Mouse (Mus musculus) hindbrain, embryonic 11.5 days (tissue): ENCODE data around the gene Ttl. TPM values are rescaled to one million over a fixed set of nuclear protein-coding genes. Genes with fewer than 3 reads are reported as not detected.
A peak's percentile ranks its signal among the peaks of the same experiment; 100 is the strongest.

Source experiments
- ATAC-seq: fragments of 200-750 bp; cut with Nextera tagmentation; 2 replicates; pipeline ENCODE4 v1.8.0; 2017; ENCODE audit warnings: mild to moderate bottlenecking, moderate TSS enrichment, moderate library complexity; ENCODE audit not compliant: low FRiP score
- DNase-seq: peaks from one replicate; pipeline ENCODE4 v3.0.0-alpha.2; 2015; ENCODE audit warnings: low spot score
- H3K27ac ChIP-seq: fragments of 300-500 bp; sonication (generic); 2 replicates; pipeline ENCODE4 v1.5.1; 2014; ENCODE audit warnings: mild to moderate bottlenecking, low read depth, low read length
- H3K27me3 ChIP-seq: fragments of 300-500 bp; sonication (generic); 2 replicates; pipeline ENCODE4 v1.6.1; 2014; ENCODE audit warnings: mild to moderate bottlenecking, low read length, moderate library complexity, mixed read lengths; ENCODE audit not compliant: control insufficient read depth, insufficient read depth
- H3K36me3 ChIP-seq: fragments of 300-500 bp; sonication (generic); 2 replicates; pipeline ENCODE4 v1.6.1; 2014; ENCODE audit warnings: mild to moderate bottlenecking, low read length, moderate library complexity, mixed read lengths; ENCODE audit not compliant: control insufficient read depth, insufficient read depth
- H3K4me1 ChIP-seq: fragments of 300-500 bp; sonication (generic); replicated peaks from 2 replicates; pipeline ENCODE4 v1.6.1; 2014; ENCODE audit warnings: low read length, mixed read lengths; ENCODE audit not compliant: control insufficient read depth, insufficient read depth
- H3K4me2 ChIP-seq: fragments of 300-500 bp; sonication (generic); replicated peaks from 2 replicates; pipeline ENCODE4 v1.6.1; 2014; ENCODE audit warnings: mild to moderate bottlenecking, low read depth, low read length
- H3K4me3 ChIP-seq: fragments of 300-500 bp; sonication (generic); 2 replicates; pipeline ENCODE4 v1.5.1; 2014; ENCODE audit warnings: low read depth, low read length
- H3K9ac ChIP-seq: fragments of 300-500 bp; sonication (generic); 2 replicates; pipeline ENCODE4 v1.6.1; 2014; ENCODE audit warnings: low read depth, low read length
- H3K9me3 ChIP-seq: fragments of 300-500 bp; sonication (generic); 2 replicates; pipeline ENCODE4 v1.6.1; 2016; ENCODE audit warnings: low read length; ENCODE audit not compliant: control insufficient read depth
- WGBS: fragments of 180-500 bp; shearing (Covaris S2); extraction: QIAGEN DNeasy Blood & Tissue Kit; methylation state at CpG from one replicate; pipeline ENCODE4 v1.1.7; 2014; 5-methylcytosine and 5-hydroxymethylcytosine counted together
- polyA plus RNA-seq: library from polyadenylated mRNA; unstranded; fragments of >200 nt; fragmentation: Nextera tagmentation; extraction: Ambion mirVana; gene quantifications from 2 replicates; pipeline ENCODE4 v1.2.1, GENCODE M21; 2014

Gene Ttl
- polyA plus RNA-seq, 1 experiment from 2014 or later = 18.9 TPM

GRCm38 (mm10) chr2:129129987-129130545 lies 64.3 kb downstream of the Ttl start:
- Histone ChIP-seq H3K4me1 (0 out of 2 replicates have a peak, but pooled peaks cover 3% of the 10 kb centered on the region), H3K9ac (peak overlapping the region; percentile 46), H3K27ac (peak overlapping the region; percentile 72), H3K4me3 (peak overlapping the region; percentile 71), H3K36me3 (peaks cover 11% of the 10 kb centered on the region; the same call in 1 of the 2 replicates), H3K9me3 (no peaks in the 10 kb centered on the region), H3K27me3 (no peaks in the 10 kb centered on the region), H3K4me2 (peak overlapping the region; percentile 74)
- 44% methylated on average over 18 of the region's 18 CpGs for WGBS
- peak; percentile 66 for ATAC-seq
- DNase-seq = no peak

GRCm38 (mm10) chr2:129130776-129131175 lies 65.0 kb downstream of the Ttl start:
- H3K9me3 ChIP-seq = no peaks in the 10 kb centered on the region
- WGBS = 94% methylated on average over 2 of the region's 2 CpGs
- H3K27ac ChIP-seq = no peak overlapping the region
- 0 out of 2 replicates have a peak, but pooled peaks cover 8% of the 10 kb centered on the region for H3K36me3 ChIP-seq
- ATAC-seq (no peak), DNase-seq (no peak)
- no peak overlapping the region for H3K9ac ChIP-seq
- H3K4me3 ChIP-seq = no peak overlapping the region
- 0 out of 2 replicates have a peak, but pooled peaks cover 3% of the 10 kb centered on the region for H3K4me1 ChIP-seq
- no peak overlapping the region for H3K4me2 ChIP-seq
- no peaks in the 10 kb centered on the region for H3K27me3 ChIP-seq

- ATAC-seq (no peak), DNase-seq (no peak)
- Histone ChIP-seq H3K4me1 (0 out of 2 replicates have a peak, but pooled peaks cover 3% of the 10 kb centered on the region), H3K27ac (no peak overlapping the region), H3K4me2 (no peak overlapping the region), H3K9ac (no peak overlapping the region), H3K9me3 (no peaks in the 10 kb centered on the region), H3K27me3 (no peaks in the 10 kb centered on the region), H3K36me3 (0 out of 2 replicates have a peak, but pooled peaks cover 8% of the 10 kb centered on the region), H3K4me3 (no peak overlapping the region)
- WGBS = 90% methylated on average over 7 of the region's 7 CpGs
Observed at GRCm38 (mm10) chr2:129132231-129132630, 66.5 kb downstream of the Ttl start.

- WGBS = 95% methylated on average over 14 of the region's 14 CpGs
- ATAC-seq (no peak), DNase-seq (no peak)
- no peak overlapping the region for H3K4me3 ChIP-seq
- H3K9me3 ChIP-seq = no peaks in the 10 kb centered on the region
- no peak overlapping the region for H3K4me2 ChIP-seq
- H3K27me3 ChIP-seq = no peaks in the 10 kb centered on the region
- 0 out of 2 replicates have a peak, but pooled peaks cover 3% of the 10 kb centered on the region for H3K4me1 ChIP-seq
- 0 out of 2 replicates have a peak, but pooled peaks cover 8% of the 10 kb centered on the region for H3K36me3 ChIP-seq
- H3K9ac ChIP-seq = no peak overlapping the region
- H3K27ac ChIP-seq = no peak overlapping the region
Observed at GRCm38 (mm10) chr2:129133006-129133805, 67.5 kb downstream of the Ttl start.

GRCm38 (mm10) chr2:129139906-129140305 lies 74.2 kb downstream of the Ttl start:
- H3K27me3 ChIP-seq = no peaks in the 10 kb centered on the region
- H3K9me3 ChIP-seq = no peaks in the 10 kb centered on the region
- WGBS = 91% methylated on average over 10 of the region's 10 CpGs
- no peak overlapping the region for H3K9ac ChIP-seq
- no peak overlapping the region for H3K4me3 ChIP-seq
- no peak overlapping the region for H3K4me2 ChIP-seq
- H3K36me3 ChIP-seq = no peaks in the 10 kb centered on the region
- no peak overlapping the region for H3K27ac ChIP-seq
- DNase-seq (no peak), ATAC-seq (no peak)
- no peaks in the 10 kb centered on the region for H3K4me1 ChIP-seq

Other genes with a start within 250 kb of the Ttl start
- 29.9 and 33.6 TPM in 2 replicates for gene Tmem87b, start 247.8 kb upstream of the Ttl start, polyA plus RNA-seq
- gene Fbln7, start 203.0 kb upstream of the Ttl start, polyA plus RNA-seq = 2.1 TPM in 2 replicates
- 9.4 and 10.6 TPM in 2 replicates for gene Zc3h8, start 121.9 kb upstream of the Ttl start, polyA plus RNA-seq
- 1.8 and 2.2 TPM in 2 replicates for gene Zc3h6, start 98.5 kb upstream of the Ttl start, polyA plus RNA-seq
- gene Gm10762, start 98.2 kb upstream of the Ttl start, polyA plus RNA-seq = 19.8 and 20.0 TPM in 2 replicates
- 0.12 and 0.17 TPM in 2 replicates for gene Vinac1, start 17.8 kb upstream of the Ttl start, polyA plus RNA-seq
- gene Polr1b, start 35.1 kb downstream of the Ttl start, polyA plus RNA-seq = 16.7 and 19.7 TPM in 2 replicates
- 26.0 and 27.8 TPM in 2 replicates for gene Chchd5, start 63.8 kb downstream of the Ttl start, polyA plus RNA-seq
- gene Slc20a1, start 132.8 kb downstream of the Ttl start, polyA plus RNA-seq = 50.3 and 59.9 TPM in 2 replicates
- gene Ckap2l, start 231.3 kb downstream of the Ttl start, polyA plus RNA-seq = 65.9 and 77.5 TPM in 2 replicates
- 0.17 and 0.22 TPM in 2 replicates for gene Il1a, start 244.0 kb downstream of the Ttl start, polyA plus RNA-seq